Mouse (Mus musculus): ENCODE measurements at regions not wholly inside any gene's neighbourhood (a gene's known extent, or its start where the extent isn't known, plus 50 kb on each side); places are given as distances from the start of the nearest gene placed in this dataset.
A peak's percentile ranks its signal among the peaks of the same experiment; 100 is the strongest.

GRCm38 (mm10) chr5:55276265-55276837 lies 1278.1 kb downstream of the Stim2 start:
- DNase-seq = no peak

- no peak for DNase-seq
These were observed 1295.0 kb downstream of the Stim2 start for GRCm38 (mm10) chr5:55293301-55293700.

- DNase-seq = no peak
These were observed 1295.7 kb downstream of the Stim2 start for GRCm38 (mm10) chr5:55293978-55294377.

- no peak for DNase-seq
These were observed 1296.5 kb downstream of the Stim2 start for GRCm38 (mm10) chr5:55294781-55295180.

- no peak for DNase-seq
These were observed 1303.2 kb downstream of the Stim2 start for GRCm38 (mm10) chr5:55301538-55301937.

- no peak for DNase-seq
These were observed 1347.7 kb downstream of the Stim2 start for GRCm38 (mm10) chr5:55345968-55346367.

GRCm38 (mm10) chr5:55355483-55355882 lies 1357.2 kb downstream of the Stim2 start:
- DNase-seq = no peak

GRCm38 (mm10) chr5:55374295-55374694 lies 1376.0 kb downstream of the Stim2 start:
- DNase-seq = no peak

- peak; percentile 30 for DNase-seq
These were observed 1392.5 kb downstream of the Stim2 start for GRCm38 (mm10) chr5:55390846-55391245.

- DNase-seq = no peak
These were observed 1397.7 kb downstream of the Stim2 start for GRCm38 (mm10) chr5:55395986-55396385.

- no peak for DNase-seq
These were observed 1417.8 kb downstream of the Stim2 start for GRCm38 (mm10) chr5:55416146-55416545.

GRCm38 (mm10) chr5:55439158-55439557 lies 1440.9 kb downstream of the Stim2 start:
- DNase-seq = no peak

GRCm38 (mm10) chr5:55449064-55449463 lies 1450.8 kb downstream of the Stim2 start:
- no peak for DNase-seq

All from heart, adult 11 months (tissue).